Mouse (Mus musculus): Measurements from ENCODE around the gene Setdb1. TPM values are rescaled to one million over a fixed set of nuclear protein-coding genes. Genes with fewer than 3 reads are reported as not detected.

Gene Setdb1
- polyA plus RNA-seq, 1 experiment from 2014 or later: 12.2 TPM

DNA sequence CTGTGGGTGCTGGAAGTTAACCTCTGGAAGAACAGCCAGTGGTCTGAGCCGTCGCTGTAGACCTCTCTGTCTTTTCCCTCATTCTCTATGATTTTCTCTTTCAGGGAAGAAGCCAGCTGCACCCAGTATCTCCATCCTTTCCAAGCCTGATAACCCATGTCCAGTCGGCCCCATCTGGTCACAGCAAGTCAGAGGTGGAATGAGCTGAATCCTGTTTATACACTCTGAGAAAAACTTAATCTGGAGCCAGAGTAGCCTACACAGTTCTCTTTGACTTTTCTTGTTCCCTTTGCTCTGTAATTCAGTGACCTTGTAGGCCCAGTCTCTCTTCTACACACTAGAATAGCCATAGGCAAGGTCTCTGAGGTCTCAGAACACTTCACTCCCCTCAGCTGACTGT is 69.5 kb downstream of the Setdb1 start:
- no peak overlapping the region for H3K27ac ChIP-seq (ENCODE audit: low read length)
- no peaks in the 10 kb centered on the region for H3K27me3 ChIP-seq (ENCODE audit: control insufficient read depth, insufficient read depth, low read depth, low read length)
- H3K9ac ChIP-seq (ENCODE audit: low read depth, low read length): no peak overlapping the region
- H3K4me2 ChIP-seq (ENCODE audit: low read depth, low read length): no peak overlapping the region
- peaks cover 25% of the 10 kb centered on the region for H3K4me1 ChIP-seq (ENCODE audit: control insufficient read depth, low read depth, low read length)
- no peaks in the 10 kb centered on the region for H3K9me3 ChIP-seq (replicated peaks; ENCODE audit: control insufficient read depth, low read length)
- no peak overlapping the region for H3K4me3 ChIP-seq (ENCODE audit: low read depth, low read length)
- H3K36me3 ChIP-seq (ENCODE audit: control insufficient read depth, insufficient read depth): peaks cover 10% of the 10 kb centered on the region
- no peak for ATAC-seq (ENCODE audit: low read depth)
- 72% methylated on average over 3 of the region's 3 CpGs for WGBS (ENCODE audit: insufficient replicate concordance)

DNA sequence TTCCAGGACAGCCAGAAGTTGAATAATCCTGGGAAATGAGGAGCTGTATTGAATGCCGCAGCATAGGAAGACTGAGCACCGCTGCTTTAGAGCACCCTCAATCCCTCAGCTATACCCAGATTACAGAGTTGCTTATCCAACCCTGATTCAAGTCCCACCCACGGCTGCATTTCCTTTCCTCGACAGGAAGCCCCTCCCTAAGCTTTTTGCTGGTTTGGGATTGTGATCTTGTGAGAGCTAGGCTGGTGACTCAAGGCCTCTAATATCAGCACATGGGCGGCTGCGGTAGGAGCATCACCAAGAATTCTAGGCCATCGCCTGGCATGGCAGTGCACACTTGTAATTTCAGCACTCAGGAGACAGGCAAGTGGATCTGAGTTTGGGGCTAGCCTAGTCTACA is 70.5 kb downstream of the Setdb1 start:
- Histone ChIP-seq H3K9me3 (replicated peaks; ENCODE audit: control insufficient read depth, low read length) (no peaks in the 10 kb centered on the region), H3K27me3 (ENCODE audit: control insufficient read depth, insufficient read depth, low read depth, low read length) (no peaks in the 10 kb centered on the region), H3K4me3 (ENCODE audit: low read depth, low read length) (no peak overlapping the region), H3K4me1 (ENCODE audit: control insufficient read depth, low read depth, low read length) (peaks cover 25% of the 10 kb centered on the region), H3K9ac (ENCODE audit: low read depth, low read length) (no peak overlapping the region), H3K36me3 (ENCODE audit: control insufficient read depth, insufficient read depth) (peaks cover 10% of the 10 kb centered on the region), H3K4me2 (ENCODE audit: low read depth, low read length) (no peak overlapping the region), H3K27ac (ENCODE audit: low read length) (no peak overlapping the region)
- ATAC-seq (ENCODE audit: low read depth): no peak
- 44% methylated on average over 7 of the region's 7 CpGs for WGBS (ENCODE audit: insufficient replicate concordance)

DNA sequence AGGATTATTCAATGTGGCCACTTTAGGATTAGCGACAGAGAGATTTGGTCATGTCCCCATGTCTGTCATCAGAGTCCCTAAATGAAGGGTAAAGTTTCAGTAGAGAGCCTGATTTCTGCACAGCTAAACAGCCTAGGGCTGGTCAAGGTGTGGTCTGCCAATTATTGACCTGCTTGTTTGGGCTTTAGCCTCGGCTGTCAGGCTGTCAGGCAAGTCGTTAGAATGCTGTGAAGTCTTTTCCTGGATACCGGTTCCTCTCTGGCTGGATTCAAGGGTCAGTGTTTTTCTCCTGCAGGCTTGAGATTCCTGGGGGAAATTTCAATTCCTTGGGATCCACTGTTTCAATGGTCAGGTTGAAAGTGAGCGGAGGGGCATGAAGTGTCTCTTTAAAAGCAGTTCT is 71.0 kb downstream of the Setdb1 start:
- Histone ChIP-seq H3K27ac (ENCODE audit: low read length) (no peak overlapping the region; the same call in 1 of the 2 replicates), H3K9me3 (replicated peaks; ENCODE audit: control insufficient read depth, low read length) (no peaks in the 10 kb centered on the region), H3K4me2 (ENCODE audit: low read depth, low read length) (no peak overlapping the region), H3K36me3 (ENCODE audit: control insufficient read depth, insufficient read depth) (peaks cover 10% of the 10 kb centered on the region), H3K27me3 (ENCODE audit: control insufficient read depth, insufficient read depth, low read depth, low read length) (no peaks in the 10 kb centered on the region), H3K4me3 (ENCODE audit: low read depth, low read length) (no peak overlapping the region), H3K4me1 (ENCODE audit: control insufficient read depth, low read depth, low read length) (peaks cover 27% of the 10 kb centered on the region), H3K9ac (ENCODE audit: low read depth, low read length) (no peak overlapping the region)
- 63% methylated on average over 5 of the region's 5 CpGs for WGBS (ENCODE audit: insufficient replicate concordance)
- no peak for ATAC-seq (ENCODE audit: low read depth)

DNA sequence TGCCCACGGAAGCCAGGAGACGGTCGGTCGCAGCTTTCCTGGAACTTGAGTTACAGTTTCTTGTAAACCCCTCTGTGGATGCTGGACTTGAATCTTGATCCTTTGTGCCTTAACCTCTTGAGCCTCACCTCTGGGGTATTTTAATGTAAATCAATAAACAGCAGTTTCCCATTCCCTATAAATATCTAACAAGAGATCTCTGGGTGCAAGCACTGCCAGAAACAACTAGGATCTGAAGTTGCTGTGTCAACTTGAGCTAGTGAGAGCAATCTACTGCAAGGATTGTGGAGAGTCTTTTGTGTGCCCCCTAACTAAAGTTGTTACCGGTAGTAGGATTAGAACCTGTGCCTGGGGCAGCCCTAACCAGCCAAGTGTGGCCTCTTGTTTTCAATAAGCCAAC is 71.6 kb downstream of the Setdb1 start:
- no peaks in the 10 kb centered on the region for H3K27me3 ChIP-seq (ENCODE audit: control insufficient read depth, insufficient read depth, low read depth, low read length)
- H3K4me1 ChIP-seq (ENCODE audit: control insufficient read depth, low read depth, low read length): peaks cover 33% of the 10 kb centered on the region
- H3K9ac ChIP-seq (ENCODE audit: low read depth, low read length): no peak overlapping the region
- ATAC-seq (ENCODE audit: low read depth): no peak
- H3K36me3 ChIP-seq (ENCODE audit: control insufficient read depth, insufficient read depth): peaks cover 10% of the 10 kb centered on the region
- no peaks in the 10 kb centered on the region for H3K9me3 ChIP-seq (replicated peaks; ENCODE audit: control insufficient read depth, low read length)
- no peak overlapping the region for H3K4me3 ChIP-seq (ENCODE audit: low read depth, low read length)
- 87% methylated on average over 5 of the region's 5 CpGs for WGBS (ENCODE audit: insufficient replicate concordance)
- peak overlapping the region; percentile 16; the same call in 1 of the 2 replicates for H3K27ac ChIP-seq (ENCODE audit: low read length)
- H3K4me2 ChIP-seq (ENCODE audit: low read depth, low read length): no peak overlapping the region

DNA sequence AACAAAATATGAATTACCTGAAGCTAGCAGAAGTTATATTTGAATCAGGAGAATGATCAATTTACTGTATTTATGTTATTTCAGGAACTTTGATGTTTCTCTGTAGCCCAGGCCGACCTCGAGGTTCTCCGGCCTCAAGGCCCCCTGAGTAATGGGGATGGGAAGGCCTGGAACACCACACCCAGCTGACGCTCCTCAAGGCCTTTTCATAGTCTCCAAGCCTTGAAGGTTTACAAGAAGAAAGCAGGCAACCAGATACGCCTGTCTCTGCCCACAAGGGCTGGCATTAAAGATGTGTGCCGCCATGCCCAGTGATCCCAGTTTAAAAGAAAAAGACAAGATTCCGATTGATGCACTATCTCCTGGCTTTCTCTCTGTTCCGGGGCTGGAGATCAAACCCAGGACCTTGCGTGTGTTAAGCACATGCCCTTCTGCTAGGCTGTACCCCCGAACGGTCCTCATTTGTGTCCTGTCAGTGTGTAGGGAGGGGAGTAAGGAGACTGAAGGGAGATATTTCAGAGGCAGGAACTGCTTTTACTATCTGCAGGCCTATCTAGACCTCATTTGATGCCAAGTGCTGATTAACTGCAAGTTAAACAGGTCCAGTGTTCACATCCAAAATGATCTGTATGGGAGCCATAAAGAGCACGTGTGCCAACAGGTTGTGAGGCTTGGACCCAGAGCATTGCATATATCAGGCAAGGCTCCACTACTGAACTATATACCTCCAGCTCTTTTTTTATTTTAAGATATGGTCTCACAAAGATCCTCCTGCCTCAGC is 72.3 kb downstream of the Setdb1 start:
- peaks cover 38% of the 10 kb centered on the region for H3K4me1 ChIP-seq (ENCODE audit: control insufficient read depth, low read depth, low read length)
- no peak for ATAC-seq (ENCODE audit: low read depth)
- H3K36me3 ChIP-seq (ENCODE audit: control insufficient read depth, insufficient read depth): peaks cover 10% of the 10 kb centered on the region
- H3K9ac ChIP-seq (ENCODE audit: low read depth, low read length): no peak overlapping the region
- H3K27me3 ChIP-seq (ENCODE audit: control insufficient read depth, insufficient read depth, low read depth, low read length): no peaks in the 10 kb centered on the region
- no peaks in the 10 kb centered on the region for H3K9me3 ChIP-seq (replicated peaks; ENCODE audit: control insufficient read depth, low read length)
- peak overlapping the region; percentile 90 for H3K4me2 ChIP-seq (ENCODE audit: low read depth, low read length)
- 84% methylated on average over 12 of the region's 12 CpGs for WGBS (ENCODE audit: insufficient replicate concordance)
- no peak overlapping the region for H3K27ac ChIP-seq (ENCODE audit: low read length)
- H3K4me3 ChIP-seq (ENCODE audit: low read depth, low read length): no peak overlapping the region

DNA sequence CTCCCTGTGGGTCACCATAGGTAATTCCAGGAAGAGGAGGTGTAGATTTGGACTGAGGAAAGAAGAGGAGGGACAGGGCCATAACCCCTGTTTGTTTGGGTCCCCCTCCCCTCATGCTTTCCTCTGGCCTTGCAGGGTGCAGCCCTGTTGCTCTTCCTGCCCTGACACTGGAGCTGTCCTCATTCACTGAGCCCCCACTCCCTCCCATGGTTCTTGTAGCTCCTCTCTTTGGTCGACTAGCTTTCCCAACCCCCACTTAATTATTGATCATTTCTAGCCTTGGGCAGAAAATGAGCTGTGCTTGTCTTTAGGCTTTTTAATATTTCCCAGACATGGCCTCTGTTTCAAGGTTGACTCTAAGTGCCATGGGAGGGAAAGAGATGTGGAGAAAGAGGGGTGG is 72.9 kb downstream of the Setdb1 start:
- peak overlapping the region; percentile 83 for H3K4me3 ChIP-seq (ENCODE audit: low read depth, low read length)
- H3K36me3 ChIP-seq (ENCODE audit: control insufficient read depth, insufficient read depth): peaks cover 10% of the 10 kb centered on the region
- peak overlapping the region; percentile 95 for H3K9ac ChIP-seq (ENCODE audit: low read depth, low read length)
- H3K27ac ChIP-seq (ENCODE audit: low read length): peak overlapping the region; percentile 89
- H3K4me2 ChIP-seq (ENCODE audit: low read depth, low read length): peak overlapping the region; percentile 90
- peaks cover 44% of the 10 kb centered on the region for H3K4me1 ChIP-seq (ENCODE audit: control insufficient read depth, low read depth, low read length)
- H3K27me3 ChIP-seq (ENCODE audit: control insufficient read depth, insufficient read depth, low read depth, low read length): no peaks in the 10 kb centered on the region
- WGBS (ENCODE audit: insufficient replicate concordance): 13% methylated on average over 1 of the region's 1 CpGs
- H3K9me3 ChIP-seq (replicated peaks; ENCODE audit: control insufficient read depth, low read length): no peaks in the 10 kb centered on the region
- no peak for ATAC-seq (ENCODE audit: low read depth)

DNA sequence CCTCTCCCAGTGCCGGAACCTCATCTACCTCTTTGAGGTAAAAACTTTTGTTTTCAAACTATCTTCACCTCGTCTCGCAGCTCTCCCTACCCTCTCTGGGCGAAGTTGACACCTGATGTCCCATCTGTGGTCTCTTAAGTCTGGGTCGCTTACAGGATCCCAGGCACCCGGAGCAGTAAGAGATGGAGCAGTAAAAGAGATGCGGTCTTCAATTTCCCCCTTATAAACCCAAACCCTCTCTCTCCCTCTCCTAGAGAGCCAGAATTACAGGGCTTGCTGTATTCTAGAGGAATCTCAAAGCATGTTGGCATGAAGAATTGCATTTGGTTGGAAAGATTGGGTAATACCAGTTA is 73.4 kb downstream of the Setdb1 start:
- peak overlapping the region; percentile 89 for H3K27ac ChIP-seq (ENCODE audit: low read length)
- peaks cover 48% of the 10 kb centered on the region for H3K4me1 ChIP-seq (ENCODE audit: control insufficient read depth, low read depth, low read length)
- no peak for ATAC-seq (ENCODE audit: low read depth)
- peaks cover 9% of the 10 kb centered on the region for H3K36me3 ChIP-seq (ENCODE audit: control insufficient read depth, insufficient read depth)
- no peaks in the 10 kb centered on the region for H3K9me3 ChIP-seq (replicated peaks; ENCODE audit: control insufficient read depth, low read length)
- no peaks in the 10 kb centered on the region for H3K27me3 ChIP-seq (ENCODE audit: control insufficient read depth, insufficient read depth, low read depth, low read length)
- peak overlapping the region; percentile 95 for H3K9ac ChIP-seq (ENCODE audit: low read depth, low read length)
- WGBS (ENCODE audit: insufficient replicate concordance): 3% methylated on average over 7 of the region's 7 CpGs
- peak overlapping the region; percentile 90 for H3K4me2 ChIP-seq (ENCODE audit: low read depth, low read length)
- peak overlapping the region; percentile 83 for H3K4me3 ChIP-seq (ENCODE audit: low read depth, low read length)

DNA sequence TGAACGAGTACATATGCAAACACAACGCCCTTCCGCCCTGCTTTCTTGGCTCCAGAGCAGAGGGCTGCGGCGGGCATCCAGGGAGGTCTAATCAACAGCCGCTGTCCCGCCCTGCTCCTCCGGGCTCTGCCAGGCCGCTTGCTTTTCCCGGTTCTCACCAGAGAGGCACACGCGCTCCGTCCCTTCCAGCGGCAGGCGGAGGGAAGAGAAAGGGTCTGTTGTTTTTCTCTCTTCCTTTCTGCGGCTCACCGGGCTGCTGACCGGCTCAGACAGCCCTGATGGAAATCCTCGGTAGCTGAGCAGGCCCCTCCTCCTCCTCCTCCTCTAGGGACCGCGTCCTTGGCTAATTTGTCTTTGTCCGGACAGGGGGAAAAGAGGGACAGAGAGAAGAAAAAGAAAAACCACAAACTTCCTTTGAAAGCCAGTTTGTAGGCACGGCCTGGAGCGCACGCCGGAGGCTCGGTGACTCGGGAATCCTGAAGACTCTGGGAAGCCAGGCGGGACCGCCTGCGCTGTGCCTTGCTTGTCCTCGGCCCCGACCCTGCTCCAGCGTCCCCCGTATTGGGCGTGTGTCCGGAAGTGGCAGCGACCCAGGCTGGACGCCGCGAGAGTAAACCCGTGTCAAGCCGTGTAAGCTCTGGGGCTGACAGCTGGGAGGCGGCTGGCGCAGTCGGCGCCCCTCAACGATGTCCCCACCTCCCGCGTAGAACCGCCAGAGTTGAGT is 74.0 kb downstream of the Setdb1 start:
- Histone ChIP-seq H3K4me2 (ENCODE audit: low read depth, low read length) (peak overlapping the region; percentile 90), H3K9me3 (replicated peaks; ENCODE audit: control insufficient read depth, low read length) (no peaks in the 10 kb centered on the region), H3K4me1 (ENCODE audit: control insufficient read depth, low read depth, low read length) (peaks cover 52% of the 10 kb centered on the region), H3K9ac (ENCODE audit: low read depth, low read length) (peak overlapping the region; percentile 95), H3K36me3 (ENCODE audit: control insufficient read depth, insufficient read depth) (peaks cover 4% of the 10 kb centered on the region), H3K27me3 (ENCODE audit: control insufficient read depth, insufficient read depth, low read depth, low read length) (no peaks in the 10 kb centered on the region), H3K27ac (ENCODE audit: low read length) (peak overlapping the region; percentile 89), H3K4me3 (ENCODE audit: low read depth, low read length) (peak overlapping the region; percentile 83)
- under 1% methylated on average over 49 of the region's 51 CpGs for WGBS (ENCODE audit: insufficient replicate concordance)
- peak; percentile 72 for ATAC-seq (ENCODE audit: low read depth)

DNA sequence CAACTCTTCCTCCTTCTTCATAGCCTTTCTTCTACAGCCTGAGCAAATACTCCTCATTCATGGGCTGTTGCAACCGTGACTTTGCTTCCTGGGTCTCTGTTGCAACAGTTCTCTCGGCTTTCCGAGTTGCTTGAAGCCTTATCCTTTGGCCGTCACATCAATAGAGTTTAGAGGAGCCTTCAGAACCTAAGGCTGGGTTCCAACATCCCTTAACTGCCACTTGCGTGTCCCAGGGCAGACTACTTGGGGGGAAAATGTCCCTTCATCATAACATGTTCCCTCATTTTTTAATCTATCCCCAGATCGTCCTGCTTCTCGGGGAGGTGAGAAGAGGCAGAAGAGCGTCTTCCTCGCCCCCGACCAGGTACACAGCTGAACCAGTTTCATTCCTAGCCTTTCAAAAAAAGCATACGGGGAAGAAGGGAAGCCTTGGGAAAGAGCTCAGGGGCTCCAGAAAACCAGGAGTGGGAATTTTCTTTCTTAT is 74.6 kb downstream of the Setdb1 start:
- Histone ChIP-seq H3K4me3 (ENCODE audit: low read depth, low read length) (peak overlapping the region; percentile 83), H3K4me1 (ENCODE audit: control insufficient read depth, low read depth, low read length) (peaks cover 53% of the 10 kb centered on the region), H3K9ac (ENCODE audit: low read depth, low read length) (peak overlapping the region; percentile 95), H3K27me3 (ENCODE audit: control insufficient read depth, insufficient read depth, low read depth, low read length) (no peaks in the 10 kb centered on the region), H3K27ac (ENCODE audit: low read length) (peak overlapping the region; percentile 89), H3K36me3 (ENCODE audit: control insufficient read depth, insufficient read depth) (no peaks in the 10 kb centered on the region), H3K9me3 (replicated peaks; ENCODE audit: control insufficient read depth, low read length) (no peaks in the 10 kb centered on the region), H3K4me2 (ENCODE audit: low read depth, low read length) (peak overlapping the region; percentile 90)
- WGBS (ENCODE audit: insufficient replicate concordance): 0% methylated on average over 11 of the region's 11 CpGs
- ATAC-seq (ENCODE audit: low read depth): peak; percentile 32

Data from liver, embryonic 16.5 days (tissue).